Mouse (Mus musculus) bone marrow macrophage, adult 2 months (primary cell): ENCODE data around the gene Map2k2. TPM values are rescaled to one million over a fixed set of nuclear protein-coding genes. Genes with fewer than 3 reads are reported as not detected.

Source experiments
- H3K27ac ChIP-seq: 2 replicates; pipeline ENCODE4 v1.5.1; 2012; ENCODE audit warnings: low read depth, low read length; ENCODE audit not compliant: insufficient read depth
- H3K4me1 ChIP-seq: 2 replicates; pipeline ENCODE4 v1.6.1; 2012; ENCODE audit warnings: low read length; ENCODE audit not compliant: control insufficient read depth, insufficient read depth
- H3K4me3 ChIP-seq: 2 replicates; pipeline ENCODE4 v1.5.1; 2012; ENCODE audit warnings: mild to moderate bottlenecking, low read length, moderate library complexity; ENCODE audit not compliant: insufficient read depth
- CTCF ChIP-seq: IDR thresholded peaks from 2 replicates; pipeline ENCODE4 v1.5.1; 2012; ENCODE audit warnings: low read depth, mild to moderate bottlenecking, low read length, moderate library complexity
- POLR2A ChIP-seq: IDR thresholded peaks from 2 replicates; pipeline ENCODE4 v1.6.1; 2012; ENCODE audit warnings: mild to moderate bottlenecking, low read depth, low read length, borderline replicate concordance
- polyA plus RNA-seq: library from polyadenylated mRNA; stranded (reverse); fragments of >200 nt; gene quantifications from 2 replicates; pipeline ENCODE4 v1.2.4, GENCODE M21; 2012; ENCODE audit not compliant: missing spikeins, insufficient read depth, insufficient read length

Map2k2 gene
- polyA plus RNA-seq, 1 experiment: 77.6 TPM

GRCm38 (mm10) chr10:81154313-81154712 lies 48.6 kb downstream of the Map2k2 start:
- no peak for TF ChIP-seq POLR2A
- no peak for TF ChIP-seq CTCF
- no peak overlapping the region for H3K27ac ChIP-seq
- H3K4me3 ChIP-seq: no peak overlapping the region
- H3K4me1 ChIP-seq: peaks cover 2% of the 10 kb centered on the region; the same call in 1 of the 2 replicates

GRCm38 (mm10) chr10:81154736-81155135 lies 49.0 kb downstream of the Map2k2 start:
- Histone ChIP-seq H3K4me3 (no peak overlapping the region), H3K4me1 (peaks cover 2% of the 10 kb centered on the region; the same call in 1 of the 2 replicates), H3K27ac (no peak overlapping the region)
- TF ChIP-seq POLR2A (no peak), CTCF (no peak)

GRCm38 (mm10) chr10:81161602-81162317 lies 56.0 kb downstream of the Map2k2 start:
- peaks cover 13% of the 10 kb centered on the region for H3K4me1 ChIP-seq
- no peak overlapping the region for H3K27ac ChIP-seq
- no peak overlapping the region for H3K4me3 ChIP-seq
- TF ChIP-seq CTCF: no peak

GRCm38 (mm10) chr10:81162318-81162652 lies 56.6 kb downstream of the Map2k2 start:
- Histone ChIP-seq H3K4me1 (peaks cover 13% of the 10 kb centered on the region), H3K27ac (no peak overlapping the region), H3K4me3 (no peak overlapping the region)
- TF ChIP-seq CTCF: no peak
- no peak for TF ChIP-seq POLR2A

- peaks cover 19% of the 10 kb centered on the region for H3K4me1 ChIP-seq
These were observed 59.4 kb downstream of the Map2k2 start for GRCm38 (mm10) chr10:81165118-81165517.

GRCm38 (mm10) chr10:81167200-81168086 lies 61.7 kb downstream of the Map2k2 start, which contains the start of gene Pias4:
Pias4 (minus strand) TSS chr10:81167923.
- TF ChIP-seq CTCF: no peak
- no peak for TF ChIP-seq POLR2A
- peak within 1 kb of the TSS; percentile 81 for H3K27ac ChIP-seq
- peaks cover 10% of the 10 kb centered on the region for H3K4me1 ChIP-seq
- H3K4me3 ChIP-seq: peak within 1 kb of the TSS; percentile 92

More at GRCm38 (mm10) chr10:81165118-81165517, 59.4 kb downstream of the Map2k2 start:
- H3K27ac ChIP-seq: no peak overlapping the region
- no peak overlapping the region for H3K4me3 ChIP-seq
- TF ChIP-seq POLR2A: no peak
- no peak for TF ChIP-seq CTCF

GRCm38 (mm10) chr10:81168087-81168431 lies 62.3 kb downstream of the Map2k2 start:
- Histone ChIP-seq H3K4me1 (peaks cover 10% of the 10 kb centered on the region; the same call in 1 of the 2 replicates), H3K27ac (peak overlapping the region; percentile 81), H3K4me3 (peak overlapping the region; percentile 85)
- TF ChIP-seq POLR2A (no peak), CTCF (no peak)

GRCm38 (mm10) chr10:81168521-81169244 lies 63.0 kb downstream of the Map2k2 start:
- no peak for TF ChIP-seq CTCF
- no peak; the same call in 1 of the 2 replicates for TF ChIP-seq POLR2A
- H3K27ac ChIP-seq: peak overlapping the region; percentile 81
- peaks cover 10% of the 10 kb centered on the region; the same call in 1 of the 2 replicates for H3K4me1 ChIP-seq
- peak overlapping the region; percentile 85 for H3K4me3 ChIP-seq

GRCm38 (mm10) chr10:81169411-81169900 lies 63.7 kb downstream of the Map2k2 start:
- H3K4me1 ChIP-seq: peaks cover 10% of the 10 kb centered on the region; the same call in 1 of the 2 replicates
- H3K4me3 ChIP-seq: peak overlapping the region; percentile 85
- peak overlapping the region; percentile 9; the same call in 1 of the 2 replicates for H3K27ac ChIP-seq
